Mouse (Mus musculus): ENCODE results near the gene Gm11060. TPM values are rescaled to one million over a fixed set of nuclear protein-coding genes. Genes with fewer than 3 reads are reported as not detected.
A peak's percentile ranks its signal among the peaks of the same experiment; 100 is the strongest.

The Gm11060 gene
- polyA plus RNA-seq, 1 experiment from 2014 or later: not detected

DNA sequence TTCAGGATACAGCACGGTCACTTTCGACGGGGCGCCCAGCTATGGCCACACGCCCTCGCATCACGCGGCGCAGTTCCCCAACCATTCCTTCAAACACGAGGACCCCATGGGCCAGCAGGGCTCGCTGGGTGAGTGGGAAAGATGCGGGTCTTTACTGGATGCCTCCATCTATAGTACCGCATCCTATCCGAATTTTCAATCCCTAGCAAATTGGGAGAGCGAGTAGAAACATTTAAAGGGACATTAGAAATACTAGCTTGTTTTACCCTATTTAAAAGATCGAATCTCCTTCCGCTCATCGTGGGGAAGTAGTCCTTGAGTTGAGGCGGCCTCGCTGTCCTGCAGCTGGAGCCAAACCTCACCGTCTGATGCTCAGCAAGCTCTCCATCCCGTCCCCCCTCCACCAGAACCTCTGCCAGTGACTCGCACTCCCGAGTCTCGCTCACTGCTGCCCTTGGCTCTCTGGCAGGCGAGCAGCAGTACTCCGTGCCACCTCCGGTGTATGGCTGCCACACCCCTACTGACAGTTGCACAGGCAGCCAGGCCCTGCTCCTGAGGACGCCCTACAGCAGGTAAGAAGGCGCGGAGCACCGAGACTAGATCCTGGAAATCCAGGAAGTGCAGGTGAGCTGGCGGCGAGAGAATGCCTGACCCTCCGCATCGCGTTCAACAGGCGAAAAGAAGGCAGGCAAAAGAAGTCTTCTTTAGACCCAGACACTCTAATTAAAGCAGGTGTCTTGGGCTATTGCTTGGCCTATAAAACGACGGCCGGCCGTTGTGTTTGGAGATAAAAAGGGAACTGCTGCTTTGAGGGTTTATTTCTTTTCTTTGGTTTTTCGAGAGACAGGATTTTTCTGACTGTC is 41.3 kb downstream of the Gm11060 start:
- H3K4me1 ChIP-seq (replicated peaks): peaks cover 6% of the 10 kb centered on the region
- no peak overlapping the region for H3K27ac ChIP-seq
- H3K9me3 ChIP-seq: no peaks in the 10 kb centered on the region
- DNase-seq (ENCODE audit: low spot score): peak; percentile 52
- H3K36me3 ChIP-seq: no peaks in the 10 kb centered on the region
- no peak overlapping the region for H3K4me3 ChIP-seq
- 1% methylated on average over 43 of the region's 43 CpGs for WGBS
- peaks cover 100% of the 10 kb centered on the region for H3K27me3 ChIP-seq (ENCODE audit: insufficient read depth, poor library complexity, severe bottlenecking)

DNA sequence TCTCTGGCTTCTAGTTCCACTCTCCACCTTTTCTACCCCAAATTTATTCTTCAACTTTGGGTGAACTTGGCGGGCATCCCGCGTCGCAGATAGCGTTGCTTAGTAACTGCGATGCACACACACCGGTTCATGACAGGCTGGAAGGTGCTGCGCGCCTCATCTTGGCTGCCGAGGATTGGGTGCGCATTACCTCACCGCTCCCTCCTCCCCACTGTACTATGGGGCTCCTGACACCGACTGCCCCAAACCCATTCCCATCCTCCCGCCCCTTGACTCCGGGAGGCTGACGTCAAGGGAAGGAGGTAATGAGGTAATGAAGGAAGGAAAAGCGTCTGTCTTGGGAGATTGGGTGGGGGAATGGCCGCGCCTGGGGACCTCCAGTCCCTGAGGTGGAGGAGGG is 42.5 kb downstream of the Gm11060 start:
- H3K9me3 ChIP-seq: no peaks in the 10 kb centered on the region
- H3K27ac ChIP-seq: no peak overlapping the region
- H3K4me3 ChIP-seq: no peak overlapping the region
- no peaks in the 10 kb centered on the region for H3K36me3 ChIP-seq
- DNase-seq (ENCODE audit: low spot score): peak; percentile 27
- H3K4me1 ChIP-seq (replicated peaks): peaks cover 6% of the 10 kb centered on the region
- peaks cover 100% of the 10 kb centered on the region for H3K27me3 ChIP-seq (ENCODE audit: insufficient read depth, poor library complexity, severe bottlenecking)
- WGBS: 0% methylated on average over 19 of the region's 19 CpGs

DNA sequence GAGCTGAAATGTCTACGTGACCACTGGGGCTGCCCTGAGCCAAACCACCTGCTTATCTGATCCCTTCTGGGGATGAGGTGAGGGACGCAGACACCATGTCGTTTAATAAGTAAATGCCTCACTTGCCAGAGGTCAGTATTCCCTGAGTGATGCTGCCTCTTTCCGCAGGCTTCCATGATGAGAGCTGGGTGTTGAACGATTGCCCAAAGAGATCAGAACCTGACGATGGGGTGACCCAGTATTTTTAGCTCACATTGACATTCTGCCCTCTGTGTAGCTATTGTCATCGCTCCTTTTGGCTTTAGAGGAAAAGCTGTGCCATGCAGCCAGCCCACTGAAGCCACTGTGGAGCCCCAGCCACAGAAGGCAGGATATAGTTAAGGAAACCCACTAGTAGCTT is 47.7 kb downstream of the Gm11060 start:
- 80% methylated on average over 7 of the region's 7 CpGs for WGBS
- Histone ChIP-seq H3K27ac (no peak overlapping the region), H3K9me3 (no peaks in the 10 kb centered on the region), H3K36me3 (no peaks in the 10 kb centered on the region), H3K4me3 (no peak overlapping the region), H3K4me1 (replicated peaks) (no peaks in the 10 kb centered on the region), H3K27me3 (ENCODE audit: insufficient read depth, poor library complexity, severe bottlenecking) (peaks cover 66% of the 10 kb centered on the region)
- no peak for DNase-seq (ENCODE audit: low spot score)

DNA sequence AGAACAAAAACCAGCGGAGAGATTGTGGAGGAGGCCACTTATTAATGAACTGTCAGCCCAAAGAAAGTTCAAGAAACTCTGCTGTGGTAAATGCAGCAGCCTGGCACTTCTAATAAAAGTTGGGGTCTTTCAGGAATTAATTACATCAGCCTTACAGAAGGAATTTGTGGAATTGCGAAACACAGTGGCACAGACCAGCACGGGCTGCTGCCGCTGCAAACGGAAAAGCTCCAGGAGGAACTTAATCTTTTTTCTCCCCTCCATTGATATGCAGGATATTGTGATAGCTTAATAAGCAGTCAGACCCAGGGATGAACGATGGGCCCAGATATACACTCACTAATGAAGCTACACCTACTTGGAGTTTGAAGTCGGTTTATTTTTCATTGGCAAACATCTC is 49.6 kb downstream of the Gm11060 start:
- peaks cover 47% of the 10 kb centered on the region for H3K27me3 ChIP-seq (ENCODE audit: insufficient read depth, poor library complexity, severe bottlenecking)
- H3K4me1 ChIP-seq (replicated peaks): no peaks in the 10 kb centered on the region
- no peaks in the 10 kb centered on the region for H3K36me3 ChIP-seq
- H3K9me3 ChIP-seq: no peaks in the 10 kb centered on the region
- H3K27ac ChIP-seq: no peak overlapping the region
- H3K4me3 ChIP-seq: no peak overlapping the region
- no peak for DNase-seq (ENCODE audit: low spot score)
- 68% methylated on average over 7 of the region's 7 CpGs for WGBS

Other genes starting within 250 kb of the Gm11060 start
- gene Prrg4, start 242.1 kb upstream of the Gm11060 start, polyA plus RNA-seq (2016; fragmentation: Nextera tagmentation; extraction: Ambion mirVana): 0.54 and 1.7 TPM in 2 replicates
- gene Ccdc73, start 224.2 kb upstream of the Gm11060 start, polyA plus RNA-seq (2016; fragmentation: Nextera tagmentation; extraction: Ambion mirVana): 3.9 and 6.3 TPM in 2 replicates
- gene Eif3m, start 74.9 kb upstream of the Gm11060 start, polyA plus RNA-seq (2016; fragmentation: Nextera tagmentation; extraction: Ambion mirVana): 284 and 304 TPM in 2 replicates
- gene Wt1, start 34.5 kb downstream of the Gm11060 start, polyA plus RNA-seq (2016; fragmentation: Nextera tagmentation; extraction: Ambion mirVana): 0.12 and 0.36 TPM in 2 replicates
- 0.22 and 0.39 TPM in 2 replicates for gene Them7, start 132.3 kb downstream of the Gm11060 start, polyA plus RNA-seq (2016; fragmentation: Nextera tagmentation; extraction: Ambion mirVana)

Measured in hindbrain, embryonic 10.5 days (tissue).